Mouse (Mus musculus) liver, embryonic 16.5 days (tissue): Measurements from ENCODE around the gene Chaf1b. TPM values are rescaled to one million over a fixed set of nuclear protein-coding genes. Genes with fewer than 3 reads are reported as not detected.
A peak's percentile ranks its signal among the peaks of the same experiment; 100 is the strongest.

Source experiments
- ATAC-seq: fragments of 200-750 bp; cut with Nextera tagmentation; 2 replicates; pipeline ENCODE4 v1.8.0; 2017; ENCODE audit warnings: low read depth, mild to moderate bottlenecking, moderate number of reproducible peaks, moderate library complexity
- H3K27ac ChIP-seq: fragments of 300-500 bp; sonication (generic); 2 replicates; pipeline ENCODE4 v1.5.1; 2014; ENCODE audit warnings: mild to moderate bottlenecking, low read length
- H3K27me3 ChIP-seq: fragments of 300-500 bp; sonication (generic); 2 replicates; pipeline ENCODE4 v1.6.1; 2014; ENCODE audit warnings: low read depth, low read length, mixed read lengths; ENCODE audit not compliant: control insufficient read depth, insufficient read depth
- H3K36me3 ChIP-seq: fragments of 300-500 bp; sonication (generic); 2 replicates; pipeline ENCODE4 v1.6.1; 2014; ENCODE audit warnings: mild to moderate bottlenecking; ENCODE audit not compliant: control insufficient read depth, insufficient read depth
- H3K4me1 ChIP-seq: fragments of 300-500 bp; sonication (generic); 2 replicates; pipeline ENCODE4 v1.6.1; 2014; ENCODE audit warnings: low read depth, low read length, mixed read lengths; ENCODE audit not compliant: control insufficient read depth
- H3K4me2 ChIP-seq: fragments of 300-500 bp; sonication (generic); 2 replicates; pipeline ENCODE4 v1.6.1; 2014; ENCODE audit warnings: low read depth, low read length, mixed read lengths
- H3K4me3 ChIP-seq: fragments of 300-500 bp; sonication (generic); 2 replicates; pipeline ENCODE4 v1.5.1; 2014; ENCODE audit warnings: low read depth, mild to moderate bottlenecking, low read length
- H3K9ac ChIP-seq: fragments of 300-500 bp; sonication (generic); 2 replicates; pipeline ENCODE4 v1.6.1; 2014; ENCODE audit warnings: low read depth, low read length
- H3K9me3 ChIP-seq: fragments of 300-500 bp; sonication (generic); replicated peaks from 2 replicates; pipeline ENCODE4 v1.6.1; 2016; ENCODE audit warnings: low read length; ENCODE audit not compliant: control insufficient read depth
- WGBS: fragments of 180-500 bp; shearing (Covaris S2); extraction: QIAGEN DNeasy Blood & Tissue Kit; methylation state at CpG from one replicate; pipeline ENCODE4 v1.1.7; 2014; ENCODE audit not compliant: insufficient replicate concordance; 5-methylcytosine and 5-hydroxymethylcytosine counted together
- polyA plus RNA-seq: library from polyadenylated mRNA; unstranded; fragments of >200 nt; fragmentation: Nextera tagmentation; extraction: Ambion mirVana; gene quantifications from 2 replicates; pipeline ENCODE4 v1.2.1, GENCODE M21; 2015

Gene Chaf1b
- polyA plus RNA-seq, 1 experiment from 2014 or later: 30.0 TPM

DNA sequence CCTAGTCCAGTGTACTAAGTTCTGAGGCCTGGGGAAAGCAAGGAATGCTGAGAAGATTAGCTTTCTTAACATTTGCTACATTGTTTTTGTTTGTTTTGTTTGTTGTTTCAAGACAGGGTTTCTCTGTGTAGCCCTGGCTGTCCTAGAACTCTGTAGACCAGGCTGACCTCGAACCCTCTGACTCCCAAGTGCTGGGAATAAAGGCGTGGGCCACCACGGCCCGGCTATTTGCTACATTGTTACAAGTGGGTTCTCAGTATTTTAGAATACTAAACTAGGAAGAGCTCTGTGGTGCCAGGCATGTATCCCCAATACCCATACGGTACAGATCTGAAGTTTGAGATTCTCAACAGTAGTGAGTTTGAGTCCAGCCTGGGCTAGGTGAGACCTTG, 1.0 kb downstream of the Chaf1b start:
- H3K36me3 ChIP-seq: no peaks in the 10 kb centered on the region
- WGBS: 41% methylated on average over 5 of the region's 5 CpGs
- no peaks in the 10 kb centered on the region for H3K27me3 ChIP-seq
- peaks cover 21% of the 10 kb centered on the region for H3K4me1 ChIP-seq
- H3K9ac ChIP-seq: peak overlapping the region; percentile 75
- H3K4me3 ChIP-seq: peak overlapping the region; percentile 90
- no peaks in the 10 kb centered on the region for H3K9me3 ChIP-seq
- no peak overlapping the region for H3K27ac ChIP-seq
- ATAC-seq: no peak
- peak overlapping the region; percentile 96 for H3K4me2 ChIP-seq

GRCm38 (mm10) chr16:93888481-93888880, 4.8 kb downstream of the Chaf1b start:
- Histone ChIP-seq H3K36me3 (peaks cover 28% of the 10 kb centered on the region), H3K27ac (no peak overlapping the region), H3K4me3 (no peak overlapping the region), H3K4me1 (peaks cover 16% of the 10 kb centered on the region), H3K9ac (no peak overlapping the region), H3K9me3 (no peaks in the 10 kb centered on the region), H3K4me2 (no peak overlapping the region), H3K27me3 (no peaks in the 10 kb centered on the region)
- no peak for ATAC-seq
- WGBS: 65% methylated on average over 6 of the region's 6 CpGs

GRCm38 (mm10) chr16:93890948-93891604, 7.4 kb downstream of the Chaf1b start:
- Histone ChIP-seq H3K4me3 (no peak overlapping the region), H3K27ac (no peak overlapping the region), H3K9me3 (no peaks in the 10 kb centered on the region), H3K4me2 (no peak overlapping the region), H3K9ac (no peak overlapping the region), H3K27me3 (no peaks in the 10 kb centered on the region), H3K4me1 (no peaks in the 10 kb centered on the region; the same call in 1 of the 2 replicates), H3K36me3 (peaks cover 41% of the 10 kb centered on the region)
- 64% methylated on average over 12 of the region's 12 CpGs for WGBS
- no peak for ATAC-seq

DNA sequence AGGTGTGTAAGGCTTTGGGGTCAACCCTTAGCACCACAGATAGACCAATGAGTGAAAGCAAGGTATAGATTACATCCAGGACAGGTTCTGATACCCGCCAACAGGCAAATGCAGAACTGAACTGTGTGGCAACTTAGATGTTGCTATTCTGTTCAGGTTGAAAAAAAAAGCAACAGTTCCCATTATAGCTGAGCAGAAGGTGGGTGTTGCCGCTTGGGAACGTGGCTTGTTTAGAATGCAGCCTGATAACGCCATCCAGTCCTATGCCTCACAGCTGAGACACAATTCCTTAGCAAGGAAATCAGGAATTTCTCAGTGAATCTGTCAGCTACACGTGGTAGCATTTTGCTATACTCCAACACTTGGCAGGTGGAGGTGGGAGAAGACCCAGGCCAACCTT, 9.6 kb downstream of the Chaf1b start:
- Histone ChIP-seq H3K4me3 (no peak overlapping the region), H3K9me3 (no peaks in the 10 kb centered on the region), H3K27me3 (no peaks in the 10 kb centered on the region), H3K4me2 (no peak overlapping the region), H3K4me1 (no peaks in the 10 kb centered on the region; the same call in 1 of the 2 replicates), H3K36me3 (peaks cover 41% of the 10 kb centered on the region), H3K27ac (no peak overlapping the region), H3K9ac (no peak overlapping the region)
- WGBS: 78% methylated on average over 5 of the region's 5 CpGs
- no peak for ATAC-seq

GRCm38 (mm10) chr16:93903027-93903426, 19.3 kb downstream of the Chaf1b start:
- H3K36me3 ChIP-seq: peaks cover 25% of the 10 kb centered on the region
- no peaks in the 10 kb centered on the region for H3K27me3 ChIP-seq
- no peak overlapping the region for H3K27ac ChIP-seq
- H3K4me1 ChIP-seq: no peaks in the 10 kb centered on the region
- no peak for ATAC-seq
- 74% methylated on average over 6 of the region's 6 CpGs for WGBS
- no peak overlapping the region for H3K4me3 ChIP-seq
- H3K4me2 ChIP-seq: no peak overlapping the region
- H3K9me3 ChIP-seq: no peaks in the 10 kb centered on the region
- no peak overlapping the region for H3K9ac ChIP-seq

DNA sequence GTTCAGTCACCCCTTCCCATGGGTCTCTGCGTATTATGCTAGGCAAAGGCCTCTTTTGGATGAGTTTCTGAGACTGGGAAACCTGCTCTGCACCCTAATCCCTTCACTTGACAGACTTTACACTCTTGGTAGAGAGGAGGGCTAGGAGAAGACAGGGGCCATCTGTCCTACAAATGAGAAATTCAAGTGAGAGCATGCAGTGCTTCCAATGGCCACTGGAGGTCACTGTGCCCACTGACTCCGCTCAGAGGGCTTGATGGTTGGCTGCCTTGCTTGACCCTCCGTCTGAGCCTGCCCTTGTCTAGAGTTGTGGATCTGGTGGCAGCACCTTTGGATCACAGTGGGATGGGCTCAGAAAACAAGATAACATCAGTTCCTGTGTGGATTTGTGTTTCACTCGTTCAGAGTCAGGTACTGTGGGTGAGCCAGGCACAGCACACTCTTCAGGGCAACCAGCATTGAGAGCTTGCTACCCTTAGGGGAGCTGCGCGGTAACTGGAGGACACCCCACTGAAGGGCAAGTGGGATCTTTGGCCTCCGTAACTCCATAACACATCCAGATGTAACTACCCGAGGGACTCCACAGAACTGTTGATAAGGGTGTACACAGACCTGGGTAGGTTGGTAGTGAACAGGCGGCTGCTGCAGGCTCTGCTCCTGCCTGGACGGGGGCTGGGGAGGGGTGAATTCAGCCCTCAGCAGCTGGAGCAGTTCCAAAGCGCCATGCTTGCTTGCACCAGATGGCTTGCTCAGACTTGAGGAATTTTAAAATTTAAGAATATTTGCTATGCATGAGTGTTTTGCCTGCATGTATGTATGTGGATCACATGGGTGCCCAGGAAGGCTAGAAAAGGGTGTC, 22.7 kb downstream of the Chaf1b start:
- H3K27me3 ChIP-seq: no peaks in the 10 kb centered on the region
- WGBS: 58% methylated on average over 11 of the region's 11 CpGs
- H3K27ac ChIP-seq: no peak overlapping the region
- peaks cover 10% of the 10 kb centered on the region for H3K36me3 ChIP-seq
- no peak overlapping the region for H3K4me3 ChIP-seq
- ATAC-seq: no peak
- no peaks in the 10 kb centered on the region for H3K9me3 ChIP-seq
- no peak overlapping the region for H3K9ac ChIP-seq
- peaks cover 4% of the 10 kb centered on the region; the same call in 1 of the 2 replicates for H3K4me1 ChIP-seq
- no peak overlapping the region for H3K4me2 ChIP-seq

DNA sequence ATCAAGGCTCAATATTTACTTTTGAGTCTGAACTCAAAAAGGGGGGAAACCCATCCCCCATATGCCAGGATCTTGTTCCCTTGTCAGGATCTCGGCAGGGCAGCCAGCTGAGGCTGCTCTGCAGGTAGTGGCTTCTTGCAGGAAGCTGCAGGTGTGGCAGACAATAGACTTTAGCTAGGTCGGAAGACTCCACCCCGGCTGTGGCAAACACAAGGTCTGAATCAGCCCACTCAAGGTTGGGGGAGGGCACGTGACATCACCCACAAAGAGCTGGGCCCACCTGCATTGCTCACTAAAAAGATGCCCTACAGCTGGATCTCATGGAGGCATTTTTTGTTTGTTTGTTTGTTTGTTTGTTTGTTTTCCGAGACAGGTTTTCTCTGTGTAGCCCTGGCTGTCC, 24.1 kb downstream of the Chaf1b start:
- no peaks in the 10 kb centered on the region for H3K27me3 ChIP-seq
- peaks cover 8% of the 10 kb centered on the region for H3K36me3 ChIP-seq
- H3K9ac ChIP-seq: no peak overlapping the region
- 70% methylated on average over 5 of the region's 5 CpGs for WGBS
- H3K9me3 ChIP-seq: no peaks in the 10 kb centered on the region
- ATAC-seq: no peak
- H3K4me2 ChIP-seq: no peak overlapping the region
- H3K4me3 ChIP-seq: no peak overlapping the region
- peaks cover 4% of the 10 kb centered on the region; the same call in 1 of the 2 replicates for H3K4me1 ChIP-seq
- H3K27ac ChIP-seq: no peak overlapping the region

DNA sequence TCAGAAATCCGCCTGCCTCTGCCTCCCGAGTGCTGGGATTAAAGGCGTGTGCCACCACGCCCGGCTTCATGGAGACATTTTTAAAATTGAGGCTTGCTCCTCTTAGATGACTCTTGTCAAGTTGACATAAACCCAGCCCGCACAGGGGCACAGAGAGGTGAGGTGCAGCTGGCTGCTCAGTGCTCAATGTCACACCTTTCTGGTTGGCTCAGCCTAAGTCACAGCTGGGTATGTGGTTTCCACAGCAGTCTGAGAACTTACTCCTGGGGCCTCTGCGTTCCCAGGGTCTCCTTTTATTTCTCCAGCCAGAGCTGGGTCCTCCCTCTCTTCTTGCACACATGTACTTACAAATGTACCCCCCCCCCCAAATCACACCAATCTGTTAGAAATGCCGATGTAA, 24.5 kb downstream of the Chaf1b start:
- WGBS: 75% methylated on average over 8 of the region's 8 CpGs
- Histone ChIP-seq H3K36me3 (peaks cover 8% of the 10 kb centered on the region), H3K4me1 (peaks cover 4% of the 10 kb centered on the region; the same call in 1 of the 2 replicates), H3K4me2 (no peak overlapping the region), H3K9ac (no peak overlapping the region), H3K27ac (no peak overlapping the region), H3K27me3 (no peaks in the 10 kb centered on the region), H3K4me3 (no peak overlapping the region), H3K9me3 (no peaks in the 10 kb centered on the region)
- no peak for ATAC-seq

DNA sequence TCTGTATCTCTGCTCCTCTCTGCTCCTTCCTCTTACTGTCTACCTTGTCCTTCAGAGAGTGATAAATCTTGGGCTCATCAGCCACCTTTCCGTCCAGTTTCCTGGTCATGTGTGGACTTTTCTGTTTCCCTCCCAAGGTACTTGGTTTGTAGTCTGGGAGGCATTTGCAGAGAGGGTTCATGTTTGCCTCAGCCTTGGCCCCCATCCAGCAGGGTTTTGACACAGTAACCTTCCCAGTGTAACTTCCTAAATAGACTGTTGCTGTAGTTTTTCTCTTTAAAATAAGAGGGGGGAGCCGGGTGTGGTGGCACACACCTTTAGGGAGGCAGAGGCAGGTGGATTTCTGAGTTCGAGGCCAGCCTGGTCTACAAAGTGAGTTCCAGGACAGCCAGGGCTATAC, 26.2 kb downstream of the Chaf1b start:
- H3K4me2 ChIP-seq: no peak overlapping the region
- no peak for ATAC-seq
- peaks cover 4% of the 10 kb centered on the region for H3K36me3 ChIP-seq
- no peak overlapping the region for H3K9ac ChIP-seq
- WGBS: 62% methylated on average over 3 of the region's 3 CpGs
- no peak overlapping the region for H3K4me3 ChIP-seq
- H3K27ac ChIP-seq: no peak overlapping the region
- H3K27me3 ChIP-seq: no peaks in the 10 kb centered on the region
- H3K4me1 ChIP-seq: peaks cover 4% of the 10 kb centered on the region; the same call in 1 of the 2 replicates
- no peaks in the 10 kb centered on the region for H3K9me3 ChIP-seq
